Mouse (Mus musculus) liver, adult (tissue): ENCODE data around the gene Pgm5.

ENCODE experiments used
- GATA4 ChIP-seq: IDR thresholded peaks from 2 replicates; pipeline ENCODE4 v1.6.1; 2014; ENCODE audit warnings: mild to moderate bottlenecking, low read length; ENCODE audit not compliant: insufficient replicate concordance

Gene Pgm5

GRCm38 (mm10) chr19:24754440-24754785 lies 107.2 kb downstream of the Pgm5 start:
- no peak for TF ChIP-seq GATA4

- no peak for TF ChIP-seq GATA4
These were observed 107.8 kb downstream of the Pgm5 start for GRCm38 (mm10) chr19:24753617-24754439.

DNA sequence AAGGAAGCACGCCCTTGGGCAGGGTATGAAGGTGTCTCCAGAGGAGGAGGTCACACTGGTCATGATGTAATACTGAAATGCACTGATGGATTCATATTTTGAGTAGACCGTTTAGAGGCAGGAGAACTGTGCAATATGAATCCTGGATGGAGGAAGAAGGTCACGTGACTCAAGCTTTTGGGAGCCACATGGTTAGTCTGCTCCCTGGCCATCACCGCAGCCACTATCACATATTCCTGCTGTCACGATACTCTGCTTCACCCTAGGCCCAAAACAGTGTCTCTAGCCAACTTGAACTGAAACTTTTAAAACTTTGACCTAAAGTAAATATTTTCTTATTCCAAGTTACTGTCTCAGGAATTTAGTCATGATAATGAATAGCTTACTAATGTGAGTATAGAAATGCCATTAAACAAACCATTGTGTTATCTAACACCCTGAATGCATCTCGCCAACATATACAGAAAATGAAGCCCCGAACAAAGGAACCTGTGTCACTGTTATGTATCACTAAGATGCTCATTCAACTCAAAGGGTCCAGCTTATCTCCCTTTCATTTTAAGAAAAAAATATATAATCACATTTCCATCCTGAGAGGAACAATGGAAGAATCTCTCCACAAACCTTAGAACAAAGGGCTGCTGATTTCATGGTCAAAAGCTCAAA lies 108.6 kb downstream of the Pgm5 start:
- TF ChIP-seq GATA4, result no peak

DNA sequence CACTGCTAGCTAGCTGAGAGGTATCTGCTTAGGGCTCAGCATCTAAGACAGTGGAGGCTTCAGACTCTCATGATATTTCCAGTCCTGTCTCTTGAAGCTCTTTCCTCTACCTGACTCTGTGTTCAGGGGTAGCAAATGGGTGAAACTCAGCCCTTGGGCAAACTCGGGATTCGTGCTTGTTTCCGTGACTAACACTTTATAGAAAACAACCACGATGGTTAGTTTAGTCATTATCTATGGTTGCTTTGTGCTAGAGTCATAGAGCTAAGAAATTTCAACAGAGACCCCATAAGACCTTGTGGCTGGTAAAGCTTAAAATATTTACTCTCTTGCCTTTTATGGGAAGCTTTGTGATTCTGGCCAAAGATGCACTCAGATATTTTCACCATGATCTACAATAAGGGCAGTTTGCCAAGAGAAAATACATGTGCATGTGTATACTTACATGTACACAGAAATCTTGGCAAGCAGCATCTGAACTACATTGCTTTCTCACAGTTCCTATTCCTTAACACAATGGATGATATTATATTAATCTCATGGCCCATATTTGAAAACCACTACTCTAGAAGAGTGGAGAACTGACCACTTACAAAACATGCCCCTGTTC lies 115.3 kb downstream of the Pgm5 start:
- TF ChIP-seq GATA4, result no peak

DNA sequence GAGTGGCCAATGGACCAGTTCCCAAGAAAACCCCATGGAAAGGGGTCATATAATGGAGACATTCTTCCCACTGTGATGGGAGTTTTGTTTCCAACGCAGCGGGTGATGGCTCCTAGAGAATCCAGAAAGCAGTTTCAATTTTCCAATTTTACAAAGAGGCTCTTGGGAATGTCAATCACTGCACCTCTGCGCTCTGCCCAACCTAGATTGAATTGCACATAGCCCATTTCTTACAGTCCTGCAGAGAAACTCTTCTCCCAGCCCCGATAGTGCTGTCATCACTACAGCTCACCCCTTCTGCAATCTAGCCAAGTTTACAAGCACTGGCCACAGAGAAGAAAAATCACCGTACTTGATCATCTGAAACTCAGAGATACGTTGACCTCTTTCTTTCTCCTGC lies 119.0 kb downstream of the Pgm5 start:
- TF ChIP-seq GATA4, result no peak

GRCm38 (mm10) chr19:24738786-24739185 lies 122.9 kb downstream of the Pgm5 start:
- no peak for TF ChIP-seq GATA4

GRCm38 (mm10) chr19:24738026-24738425 lies 123.6 kb downstream of the Pgm5 start:
- TF ChIP-seq GATA4, result no peak

DNA sequence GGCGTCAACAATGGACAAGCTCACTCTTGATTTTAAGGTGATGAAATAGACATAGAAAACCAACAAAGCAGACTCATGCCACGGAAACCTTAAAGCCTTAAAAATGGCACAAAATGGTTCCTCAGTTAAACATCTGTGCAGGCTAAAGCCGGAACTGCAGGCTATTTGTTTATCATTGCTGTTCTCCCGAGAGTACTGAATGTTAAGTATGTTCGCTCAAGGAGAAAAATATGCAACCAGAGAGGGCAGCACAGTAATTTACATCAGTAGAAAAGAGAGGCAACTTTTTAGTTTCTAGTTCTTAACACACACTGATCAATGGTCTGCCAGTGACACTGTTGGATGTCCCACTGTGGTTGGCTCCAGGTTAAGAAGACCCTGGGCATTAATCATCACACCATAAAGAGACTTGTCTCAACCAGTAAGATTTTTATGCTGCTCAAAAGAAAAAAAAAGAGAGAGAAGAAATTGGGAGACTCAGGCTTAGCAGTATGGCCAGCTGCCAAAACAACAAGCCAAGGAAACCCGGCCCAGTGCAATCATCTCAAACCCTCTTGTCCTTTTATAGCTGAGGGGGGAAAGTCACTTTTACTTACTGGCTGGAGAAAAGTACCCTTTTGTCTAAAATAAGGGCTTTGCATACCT lies 126.0 kb downstream of the Pgm5 start:
- TF ChIP-seq GATA4, result no peak

GRCm38 (mm10) chr19:24730661-24731060 lies 131.0 kb downstream of the Pgm5 start:
- no peak for TF ChIP-seq GATA4

DNA sequence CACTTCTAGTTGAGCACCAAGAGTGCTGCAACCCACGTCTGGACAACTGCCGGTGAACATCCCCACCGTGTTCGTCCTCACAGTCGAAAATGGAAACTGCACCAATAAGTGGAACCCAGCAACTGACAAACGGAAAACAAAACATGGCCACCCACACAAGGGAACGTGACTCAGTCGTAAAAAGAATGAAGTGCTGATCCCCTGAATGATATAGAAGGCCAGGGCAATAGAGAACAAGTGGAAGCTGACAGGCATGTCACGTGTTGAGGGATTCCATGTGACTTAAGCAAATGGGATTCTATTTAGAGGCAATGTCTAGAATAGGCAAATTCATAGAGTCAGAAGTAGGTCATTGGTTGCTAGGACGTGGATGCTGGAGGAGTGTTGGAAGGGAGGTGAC lies 137.3 kb downstream of the Pgm5 start:
- no peak for TF ChIP-seq GATA4

DNA sequence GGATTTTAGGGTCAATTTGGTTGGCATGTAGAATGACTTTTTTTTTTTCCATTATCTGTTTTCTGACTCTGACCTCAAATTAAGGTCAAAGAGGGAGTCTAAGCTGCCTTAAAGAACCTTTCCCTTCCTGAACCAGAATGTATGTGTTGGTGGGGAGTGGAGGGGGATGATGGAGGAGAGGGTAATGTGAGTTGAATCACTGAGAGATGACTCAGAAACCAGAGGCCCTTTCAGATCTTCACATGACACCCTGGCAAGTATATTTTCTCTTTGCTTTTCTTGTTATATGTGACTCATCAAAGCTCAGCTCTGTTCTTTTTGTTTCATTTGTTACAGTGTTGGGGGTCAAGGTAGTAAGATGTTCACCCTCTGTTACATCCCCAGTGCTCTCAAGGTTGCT lies 141.2 kb downstream of the Pgm5 start:
- no peak for TF ChIP-seq GATA4

DNA sequence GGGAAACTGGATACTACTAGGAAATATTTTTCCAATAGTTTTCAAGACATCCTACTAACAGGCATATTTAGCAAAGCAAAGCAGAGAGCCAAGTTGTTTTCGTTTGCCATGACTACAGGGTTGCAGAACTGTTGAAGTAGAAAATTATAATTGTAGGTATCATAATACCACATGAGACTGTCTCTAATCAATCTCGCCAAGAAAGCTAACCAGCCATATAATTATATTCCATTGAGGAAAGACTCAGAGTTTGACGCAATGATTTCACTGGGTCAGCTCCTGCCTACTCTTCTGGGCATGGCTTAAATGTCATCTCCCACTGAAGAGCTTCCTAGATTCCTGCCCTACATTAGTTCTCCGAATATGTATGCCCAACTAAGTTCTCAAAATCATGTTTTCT lies 142.2 kb downstream of the Pgm5 start:
- TF ChIP-seq GATA4, result no peak

DNA sequence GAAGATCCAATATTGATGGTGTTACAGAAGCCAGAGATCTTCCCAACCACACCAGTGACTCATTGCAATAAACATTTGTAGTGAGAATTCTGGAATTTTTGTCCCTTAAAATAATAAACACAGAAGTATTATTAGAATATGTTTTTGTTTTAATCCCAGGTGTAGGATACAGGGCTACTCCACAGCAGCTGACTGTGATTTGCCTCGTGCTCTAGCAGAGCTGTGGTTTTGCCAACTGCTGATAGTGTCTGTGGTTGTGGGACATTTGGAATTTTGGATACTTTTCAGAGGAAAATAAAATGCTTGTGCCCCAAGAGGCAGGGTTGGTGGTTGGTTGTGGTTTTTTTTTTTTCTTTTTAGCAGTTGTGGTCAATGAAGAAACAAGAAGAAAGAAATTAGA lies 143.6 kb downstream of the Pgm5 start:
- TF ChIP-seq GATA4, result no peak

- TF ChIP-seq GATA4, result no peak
These were observed 145.2 kb downstream of the Pgm5 start for GRCm38 (mm10) chr19:24716303-24717097.

GRCm38 (mm10) chr19:24708032-24708431 lies 153.6 kb downstream of the Pgm5 start:
- TF ChIP-seq GATA4, result peak; percentile 64; the same call in 1 of the 2 replicates
